Mouse (Mus musculus) mouse trophoblast stem cell (cell line): ENCODE data around the gene 6030458C11Rik.

Source experiments
- in situ Hi-C, 2 experiments: fragments of 300-500 bp; cut with MseI, MboI; formaldehyde crosslinking; loops; 2 replicates in 1 of 2; 3 replicates in 1 of 2; pipeline ENCODE4 v1.15.1; 2025

Gene 6030458C11Rik

DNA sequence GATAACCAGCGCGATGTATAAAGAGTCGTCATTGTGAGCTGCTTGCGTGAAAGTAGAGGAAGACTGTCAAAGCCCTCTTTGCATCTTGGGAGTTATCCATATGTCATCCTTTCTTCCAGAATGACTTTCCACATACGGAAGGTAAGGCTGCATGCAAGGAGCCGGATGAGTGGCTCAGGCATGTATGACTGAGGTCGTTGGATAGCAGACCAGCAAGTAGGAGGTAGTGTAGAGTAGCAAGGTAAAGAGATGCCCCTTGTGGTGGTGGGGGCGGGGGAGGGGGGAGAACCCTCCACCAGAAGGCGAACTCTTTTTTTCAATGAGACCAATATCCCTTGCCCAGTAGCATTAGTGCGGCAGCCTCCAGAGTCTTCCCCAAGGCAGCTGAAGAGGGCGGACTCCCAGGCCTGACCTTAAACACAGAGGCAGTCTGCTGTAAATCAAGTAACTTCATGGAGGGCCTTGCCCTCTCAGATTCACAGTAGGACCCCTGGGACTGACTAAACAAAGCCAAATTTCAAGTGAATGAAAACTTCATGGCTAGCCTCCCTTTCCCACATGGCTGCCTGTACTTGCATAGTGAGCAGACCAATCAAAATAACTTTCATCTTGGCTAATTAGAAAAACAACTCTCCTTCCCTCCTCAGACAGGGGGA lies 62.1 kb downstream of the 6030458C11Rik start:
- in situ Hi-C loops: no loop called here

DNA sequence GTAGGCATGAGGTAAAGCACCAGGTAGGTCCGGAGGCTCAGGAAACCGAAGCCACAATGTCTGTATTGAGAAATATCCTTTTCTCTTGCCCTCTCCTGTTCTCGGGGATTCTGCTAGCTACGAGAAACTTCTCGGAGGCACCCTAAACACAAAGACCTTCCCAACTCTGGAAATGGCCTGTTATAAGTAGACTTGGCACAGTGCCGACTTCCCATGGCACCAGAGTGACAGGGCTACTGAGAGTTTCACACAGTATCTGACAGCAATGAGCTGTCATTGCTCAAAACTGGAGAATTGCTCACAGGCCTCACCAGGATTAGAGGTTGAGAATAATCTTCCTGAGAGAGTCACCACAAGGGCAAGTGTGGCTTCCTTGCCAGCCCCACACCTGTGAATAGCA lies 63.7 kb downstream of the 6030458C11Rik start:
- in situ Hi-C loops: no loop called here

DNA sequence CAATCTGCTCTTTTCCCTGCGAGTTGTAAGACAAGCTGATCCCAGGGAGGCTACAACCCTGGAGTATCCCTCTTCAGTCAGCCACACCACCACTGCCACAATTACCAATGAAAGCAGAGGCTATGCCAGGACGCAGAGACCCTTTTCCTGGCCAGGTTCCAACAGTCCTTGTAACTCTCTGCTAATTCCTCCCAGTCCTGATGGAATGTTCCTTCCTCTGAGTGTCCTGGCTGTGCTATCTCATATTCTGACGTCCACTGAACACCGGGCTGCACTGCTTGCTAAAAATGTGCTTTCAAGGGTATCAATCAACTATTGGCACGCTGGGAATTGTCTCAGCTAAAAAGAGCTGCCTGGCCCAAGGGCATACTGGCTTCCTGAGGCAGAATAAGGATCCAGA lies 66.0 kb downstream of the 6030458C11Rik start:
- in situ Hi-C loops: no loop called here
